Comparison of ENCODE assay signal across 8 mouse cellular contexts in the genomic region with DNA sequence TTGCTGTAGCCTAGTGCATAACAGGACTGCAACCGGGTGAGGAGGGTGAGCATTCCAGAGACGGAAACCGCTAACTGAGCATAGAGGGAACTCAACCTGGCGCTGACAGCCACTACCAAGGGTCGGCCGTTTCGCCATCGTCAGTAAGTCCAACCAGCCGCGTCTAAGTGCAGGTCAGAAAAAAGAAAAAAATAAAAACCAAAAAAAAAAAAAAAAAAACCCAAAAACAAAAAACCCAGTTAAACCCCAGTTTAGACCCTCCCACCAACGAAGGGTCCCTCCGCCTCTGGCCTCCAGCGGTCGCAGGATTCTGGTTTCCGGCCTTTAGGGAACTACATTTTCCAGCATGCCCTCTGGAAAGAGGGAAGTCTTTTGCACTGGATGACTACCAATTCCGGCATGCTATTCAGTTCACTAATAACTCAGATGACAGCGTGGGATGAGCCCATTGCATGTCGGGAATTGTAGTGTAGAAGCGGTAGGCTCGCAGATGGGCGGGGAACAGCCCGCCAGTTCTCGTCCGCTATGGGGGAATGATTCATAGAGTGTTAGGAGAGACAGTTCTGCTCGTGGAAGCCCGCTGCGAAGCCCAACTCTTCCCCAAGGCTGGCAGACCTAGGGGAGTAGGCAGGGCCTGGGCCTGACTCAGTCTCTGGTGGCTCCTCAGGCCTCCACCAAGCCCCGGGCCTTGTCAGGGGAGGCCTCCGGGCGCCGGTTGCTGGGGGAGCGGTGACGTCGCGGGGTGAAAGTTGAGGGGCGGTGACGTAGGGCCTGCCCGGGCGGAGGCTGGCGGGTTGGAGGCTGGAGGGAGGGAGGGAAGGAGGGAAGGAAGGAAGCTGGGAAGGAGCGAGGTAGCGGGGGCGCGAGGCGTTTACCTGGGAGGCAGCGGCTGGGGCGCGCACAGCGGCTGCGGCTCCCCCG. TPM values are rescaled to one million over a fixed set of nuclear protein-coding genes. Genes with fewer than 3 reads are reported as not detected.
DNase-seq lines count a peak whose midpoint lies in the region; ATAC-seq lines count a peak whose summit lies in the region.

A gene (plus strand): TSS at position 807 of the 921 bp plus-strand sequence.

- H3K36me3 ChIP-seq in heart, embryonic 10.5 days, result no peaks in the 10 kb centered on the region
- no peaks in the 10 kb centered on the region for H3K36me3 ChIP-seq in kidney, embryonic 15.5 days

- peak within 1 kb of the TSS; percentile 92 for H3K4me3 ChIP-seq in heart, embryonic 10.5 days
- peak within 1 kb of the TSS; percentile 78 for H3K4me3 ChIP-seq in kidney, embryonic 15.5 days (replicated peaks)

- H3K27me3 ChIP-seq in heart, embryonic 10.5 days (ENCODE audit: insufficient read depth, poor library complexity, severe bottlenecking), result no peaks in the 10 kb centered on the region
- H3K27me3 ChIP-seq in kidney, embryonic 15.5 days, result no peaks in the 10 kb centered on the region

- peak within 1 kb of the TSS; percentile 96 for H3K27ac ChIP-seq in heart, embryonic 10.5 days
- H3K27ac ChIP-seq in kidney, embryonic 15.5 days, result peak within 1 kb of the TSS; percentile 96

- under 1% methylated on average over 50 of the region's 51 CpGs for WGBS in heart, embryonic 10.5 days
- WGBS in kidney, embryonic 15.5 days, result under 1% methylated on average over 51 of the region's 51 CpGs

- peaks cover 16% of the 10 kb centered on the region for H3K4me1 ChIP-seq in heart, embryonic 10.5 days
- peaks cover 22% of the 10 kb centered on the region for H3K4me1 ChIP-seq in kidney, embryonic 15.5 days

- peak within 1 kb of the TSS; percentile 76 for H3K9ac ChIP-seq in kidney, embryonic 15.5 days

- no peaks in the 10 kb centered on the region for H3K9me3 ChIP-seq in heart, embryonic 10.5 days
- H3K9me3 ChIP-seq in kidney, embryonic 15.5 days (replicated peaks), result no peaks in the 10 kb centered on the region

- ATAC-seq in erythroblast, adult 5-6 weeks (replicated peaks; ENCODE audit: low FRiP score, poor library complexity, severe bottlenecking), result peak; percentile 98
- ATAC-seq in kidney, embryonic 15.5 days (replicated peaks; ENCODE audit: low FRiP score), result peak; percentile 98
- peak; percentile 98 for ATAC-seq in monocyte, adult 5-6 weeks (replicated peaks; ENCODE audit: insufficient number of reproducible peaks, low FRiP score, low TSS enrichment, poor library complexity, severe bottlenecking)

- peak; percentile 91 to 92 for DNase-seq in B cell, adult 2 months
- peak; percentile 100 for DNase-seq in brain, adult 2 months (ENCODE audit: low read depth, low spot score)
- DNase-seq in heart, embryonic 10.5 days (ENCODE audit: low spot score), result peak; percentile 98
- DNase-seq in liver, result peak; percentile 92
- peak; percentile 89 to 95 for DNase-seq in spleen, postnatal 4 days (ENCODE audit: low spot score in 2 of 2)

- peak within 1 kb of the TSS; percentile 78 for H3K4me2 ChIP-seq in kidney, embryonic 15.5 days

RNA-seq across cellular contexts. Expression of the gene that starts here (rescaled TPM):
- total RNA-seq in erythroblast, adult 5-6 weeks (2015; ENCODE audit: low replicate concordance), result 1.9 and 3.3 TPM in 2 replicates
- total RNA-seq in erythroblast, adult 5-6 weeks (2017; ENCODE audit: low replicate concordance), result 4.6 and 5.2 TPM in 2 replicates
- 21.0 and 23.5 TPM in 2 replicates for polyA plus RNA-seq in heart, embryonic 10.5 days (2016; fragmentation: Nextera tagmentation; extraction: Ambion mirVana)
- 22.1 and 23.3 TPM in 2 replicates for polyA plus RNA-seq in kidney, embryonic 15.5 days (2015; fragmentation: Nextera tagmentation; extraction: Ambion mirVana)
- total RNA-seq in monocyte, adult 5-6 weeks (2017), result 25.4 to 32.3 TPM (median 27.0 TPM) in 3 replicates

Comparison
In these comparisons a context has a peak if more than half of its experiments do, and no peak if none do; other contexts are left out.
1. Peak in every context shown above with its lines: DNase-seq, ATAC-seq, H3K4me3 ChIP-seq and H3K27ac ChIP-seq.